ENCODE assay signal across 29 mouse cellular contexts in genomic region chr19:37793176-37793575, GRCm38 (mm10).
DNase-seq lines count a peak whose midpoint lies in the region; ATAC-seq and TF ChIP-seq lines count a peak whose summit lies in the region.
"Had no signal": no experiment of that assay in that cellular context is flagged by ENCODE, and none has a peak within 500 bp of the region (broad histone marks: within the 10 kb centered on the region; RNA-seq: fewer than 3 reads in every experiment).

No protein-coding gene starts in this region.

- H3K27ac ChIP-seq in layer of hippocampus, adult 2 months = no peak overlapping the region
- no peak overlapping the region for H3K27ac ChIP-seq in hindbrain, embryonic 16.5 days (ENCODE audit: low read depth, low read length)
- H3K27ac ChIP-seq: forebrain, embryonic 15.5 days; heart, embryonic 13.5 days; hindbrain, postnatal 0 days; intestine, embryonic 15.5 days; kidney, postnatal 0 days; liver, embryonic 12.5 days; midbrain, embryonic 12.5 days; neural tube, embryonic 12.5 days; stomach, postnatal 0 days had no signal

- H3K4me2 ChIP-seq in hindbrain, embryonic 16.5 days (ENCODE audit: low read length) = no peak overlapping the region
- H3K4me2 ChIP-seq: forebrain, embryonic 15.5 days; heart, embryonic 13.5 days; intestine, embryonic 15.5 days; liver, embryonic 12.5 days; midbrain, embryonic 12.5 days; neural tube, embryonic 12.5 days had no signal

- peaks cover 6% of the 10 kb centered on the region for H3K4me1 ChIP-seq in hindbrain, embryonic 16.5 days (ENCODE audit: control insufficient read depth, insufficient read depth, low read depth, low read length)
- H3K4me1 ChIP-seq: forebrain, embryonic 15.5 days; heart, embryonic 13.5 days; intestine, embryonic 15.5 days; liver, embryonic 12.5 days had no signal

- peak; percentile 25 to 38 for DNase-seq in right cerebral cortex, postnatal 10 days (ENCODE audit: low spot score in 2 of 2)
- DNase-seq in right cerebral cortex, adult 2 months (ENCODE audit: low spot score in 2 of 2) = no peak
- peak; percentile 49 to 69 for DNase-seq in layer of hippocampus, adult 2 months (ENCODE audit: low spot score in 2 of 2)
- peak; percentile 5 to 18 for DNase-seq in layer of hippocampus, postnatal 25 days (ENCODE audit: extremely low spot score in 1 of 2, low spot score in 1 of 2)
- no peak for DNase-seq in urinary bladder, postnatal 10 days (ENCODE audit: low spot score)
- DNase-seq: adrenal gland, postnatal 25 days; B cell, adult 2 months; cerebellum, adult 2 months; cerebellum, postnatal 25 days; gastrocnemius, postnatal 10 days; heart, postnatal 10 days; kidney, adult 2 months; left cerebral cortex, postnatal 4 days; liver, postnatal 0 days; lung, postnatal 36 days; spleen, adult 18-20 months; thymus, adult 2 months; thymus, postnatal 4 days had no signal

- H3K4me3 ChIP-seq in layer of hippocampus, adult 2 months = no peak overlapping the region
- no peak overlapping the region for H3K4me3 ChIP-seq in hindbrain, embryonic 16.5 days (ENCODE audit: low read length)
- H3K4me3 ChIP-seq: forebrain, embryonic 15.5 days; heart, embryonic 13.5 days; intestine, embryonic 15.5 days; liver, embryonic 12.5 days; midbrain, embryonic 12.5 days; myocyte; neural tube, embryonic 12.5 days had no signal

- WGBS in hindbrain, embryonic 16.5 days = 79% methylated on average over 9 of the region's 9 CpGs

- no peak overlapping the region for H3K9ac ChIP-seq in hindbrain, embryonic 16.5 days (ENCODE audit: low read depth, low read length)
- H3K9ac ChIP-seq: forebrain, embryonic 15.5 days; heart, embryonic 13.5 days; intestine, embryonic 15.5 days; liver, embryonic 12.5 days; liver, postnatal 0 days; midbrain, embryonic 12.5 days; neural tube, embryonic 12.5 days had no signal

- H3K9me3 ChIP-seq in hindbrain, embryonic 16.5 days (ENCODE audit: control insufficient read depth, low read length) = no peaks in the 10 kb centered on the region
- H3K9me3 ChIP-seq: forebrain, embryonic 15.5 days; heart, embryonic 13.5 days; intestine, embryonic 15.5 days; liver, embryonic 12.5 days; midbrain, embryonic 12.5 days; neural tube, embryonic 12.5 days had no signal

- no peaks in the 10 kb centered on the region for H3K36me3 ChIP-seq in hindbrain, embryonic 16.5 days (ENCODE audit: control insufficient read depth, insufficient read depth, low read length)
- H3K36me3 ChIP-seq: forebrain, embryonic 15.5 days; heart, embryonic 13.5 days; intestine, embryonic 15.5 days; liver, embryonic 12.5 days; midbrain, embryonic 12.5 days; neural tube, embryonic 12.5 days had no signal

- ATAC-seq in hindbrain, embryonic 16.5 days = no peak
- ATAC-seq: forebrain, embryonic 15.5 days; hindbrain, postnatal 0 days; intestine, embryonic 15.5 days; liver, embryonic 12.5 days; liver, postnatal 0 days had no signal

- 0 out of 2 replicates have a peak, but pooled peaks cover 3% of the 10 kb centered on the region for H3K27me3 ChIP-seq in hindbrain, embryonic 16.5 days (replicated peaks; ENCODE audit: control insufficient read depth, insufficient read depth, low read length)
- H3K27me3 ChIP-seq: forebrain, embryonic 15.5 days; heart, embryonic 13.5 days; intestine, embryonic 15.5 days; liver, embryonic 12.5 days had no signal

- no peak for TF ChIP-seq CTCF in layer of hippocampus, adult 2 months (conservative IDR thresholded peaks at IDR 0.05)

Comparison
In these comparisons a context has a peak if more than half of its experiments do, and no peak if none do; other contexts are left out.
1. DNase-seq: peak in right cerebral cortex, postnatal 10 days (2 of 2), layer of hippocampus, adult 2 months (2 of 2) and layer of hippocampus, postnatal 25 days (2 of 2); none in right cerebral cortex, adult 2 months (0 of 2) and urinary bladder, postnatal 10 days (single experiment).